Mouse (Mus musculus) ES-E14 (cell line): Measurements from ENCODE around the gene Arhgap24. TPM values are rescaled to one million over a fixed set of nuclear protein-coding genes. Genes with fewer than 3 reads are reported as not detected.

Experiments used
- DNase-seq: peaks from one replicate; pipeline ENCODE4 v3.0.0-alpha.2; 2013; ENCODE audit warnings: low read depth, low spot score
- H3K27ac ChIP-seq: 2 replicates; pipeline ENCODE4 v1.5.1; 2012; ENCODE audit warnings: low read depth, mild to moderate bottlenecking, low read length, moderate library complexity, mixed read lengths; ENCODE audit not compliant: poor library complexity, insufficient read depth, severe bottlenecking
- H3K36me3 ChIP-seq: 2 replicates; pipeline ENCODE4 v1.6.1; 2012; ENCODE audit warnings: mild to moderate bottlenecking, low read length, moderate library complexity, mixed read lengths; ENCODE audit not compliant: control insufficient read depth, poor library complexity, insufficient read depth, severe bottlenecking
- H3K4me1 ChIP-seq, 2 experiments: fragments of 150-350 bp in 1 of 2; sonication (generic) in 1 of 2; 2 replicates each; pipeline ENCODE4 v1.6.1; 2012; ENCODE audit warnings: low read length in 2 of 2, mild to moderate bottlenecking in 1 of 2, mixed read lengths in 1 of 2; ENCODE audit not compliant: control insufficient read depth in 2 of 2, insufficient read depth in 2 of 2, poor library complexity in 1 of 2
- H3K4me3 ChIP-seq, 2 experiments: fragments of 150-350 bp in 1 of 2; sonication (generic) in 1 of 2; 2 replicates each; pipeline ENCODE4 v1.5.1; 2012; ENCODE audit warnings: low read length in 2 of 2, low read depth in 1 of 2, mild to moderate bottlenecking in 1 of 2, mixed read lengths in 1 of 2; ENCODE audit not compliant: insufficient read depth in 1 of 2, poor library complexity in 1 of 2, severe bottlenecking in 1 of 2
- H3K9ac ChIP-seq: 2 replicates; pipeline ENCODE4 v1.6.1; 2012; ENCODE audit warnings: low read depth, mild to moderate bottlenecking, low read length, mixed read lengths; ENCODE audit not compliant: poor library complexity, insufficient read depth, severe bottlenecking
- H3K9me3 ChIP-seq: fragments of 150-350 bp; sonication (generic); 2 replicates; pipeline ENCODE4 v1.6.1; 2012; ENCODE audit warnings: low read depth, mild to moderate bottlenecking, low read length; ENCODE audit not compliant: control insufficient read depth, insufficient read depth
- CHD2 ChIP-seq: IDR thresholded peaks from 2 replicates; pipeline ENCODE4 v1.6.1; 2014; ENCODE audit warnings: mild to moderate bottlenecking, low read depth, low read length, inconsistent platforms
- HCFC1 ChIP-seq: IDR thresholded peaks from 2 replicates; pipeline ENCODE4 v1.6.1; 2012; ENCODE audit warnings: low read length, inconsistent platforms, borderline replicate concordance; ENCODE audit not compliant: insufficient read depth
- MAFK ChIP-seq: IDR thresholded peaks from 2 replicates; pipeline ENCODE4 v1.6.1; 2014; ENCODE audit warnings: mild to moderate bottlenecking, low read depth, low read length, inconsistent platforms; ENCODE audit not compliant: insufficient read depth
- ZC3H11A ChIP-seq: IDR thresholded peaks from 2 replicates; pipeline ENCODE4 v1.6.1; 2012; ENCODE audit warnings: low read depth, mild to moderate bottlenecking, inconsistent platforms, low read length, borderline replicate concordance
- ZNF384 ChIP-seq: IDR thresholded peaks from 2 replicates; pipeline ENCODE4 v1.6.1; 2012; ENCODE audit warnings: low read depth, low read length, inconsistent platforms
- in situ Hi-C, 2 experiments: fragments of 600-800 bp; cut with MboI; formaldehyde crosslinking; loops; one replicate each; pipeline ENCODE4 v1.15.1; 2025; ENCODE audit warnings: low sequenced_read_pairs in 2 of 2, inconsistent platforms in 1 of 2; ENCODE audit not compliant: unreplicated experiment in 2 of 2
- total RNA-seq: library from RNA; depleted of rRNA; stranded (reverse); fragments of 300-350 nt; gene quantifications from 2 replicates; pipeline ENCODE4 v1.2.3, GENCODE M21; 2012

Arhgap24 gene
- total RNA-seq, 1 experiment: 0.89 TPM

GRCm38 (mm10) chr5:102460452-102461197, 20.6 kb upstream of the Arhgap24 start:
- no peak overlapping the region for H3K4me3 ChIP-seq
- no peaks in the 10 kb centered on the region for H3K9me3 ChIP-seq
- H3K4me1 ChIP-seq: no peaks in the 10 kb centered on the region
- in situ Hi-C loops: no loop called here
- no peak for DNase-seq
- H3K27ac ChIP-seq: no peak overlapping the region
- H3K9ac ChIP-seq: no peak overlapping the region
- H3K36me3 ChIP-seq: no peaks in the 10 kb centered on the region
- TF ChIP-seq MAFK (no peak), HCFC1 (no peak), CHD2 (no peak), ZNF384 (no peak), ZC3H11A (no peak)

GRCm38 (mm10) chr5:102462948-102463347, 18.2 kb upstream of the Arhgap24 start:
- DNase-seq: no peak
- TF ChIP-seq ZNF384 (no peak), ZC3H11A (no peak), HCFC1 (no peak), CHD2 (no peak), MAFK (no peak)
- in situ Hi-C loops: no loop called here

GRCm38 (mm10) chr5:102465372-102465771, 15.8 kb upstream of the Arhgap24 start:
- Histone ChIP-seq H3K27ac (no peak overlapping the region), H3K9me3 (no peaks in the 10 kb centered on the region), H3K9ac (no peak overlapping the region), H3K4me3 (no peak overlapping the region), H3K4me1 (no peaks in the 10 kb centered on the region), H3K36me3 (no peaks in the 10 kb centered on the region)
- no peak for DNase-seq
- in situ Hi-C loops: no loop called here
- no peak for TF ChIP-seq ZC3H11A
- TF ChIP-seq HCFC1: no peak
- no peak for TF ChIP-seq MAFK
- no peak for TF ChIP-seq CHD2
- TF ChIP-seq ZNF384: no peak

More at GRCm38 (mm10) chr5:102462948-102463347, 18.2 kb upstream of the Arhgap24 start:
- no peaks in the 10 kb centered on the region for H3K36me3 ChIP-seq
- H3K4me3 ChIP-seq: no peak overlapping the region
- H3K27ac ChIP-seq: no peak overlapping the region
- no peak overlapping the region for H3K9ac ChIP-seq
- H3K9me3 ChIP-seq: no peaks in the 10 kb centered on the region
- H3K4me1 ChIP-seq: no peaks in the 10 kb centered on the region

GRCm38 (mm10) chr5:102468292-102468691, 12.9 kb upstream of the Arhgap24 start:
- no peaks in the 10 kb centered on the region for H3K9me3 ChIP-seq
- TF ChIP-seq ZC3H11A (no peak), CHD2 (no peak), ZNF384 (no peak), HCFC1 (no peak), MAFK (no peak)
- no peak overlapping the region for H3K4me3 ChIP-seq
- no peak for DNase-seq
- no peak overlapping the region for H3K27ac ChIP-seq
- no peaks in the 10 kb centered on the region for H3K36me3 ChIP-seq
- H3K4me1 ChIP-seq: no peaks in the 10 kb centered on the region
- no peak overlapping the region for H3K9ac ChIP-seq
- in situ Hi-C loops: no loop called here
